Mouse (Mus musculus) gastrocnemius, postnatal 14 days (tissue): Measurements from ENCODE around the gene Gm8369. TPM values are rescaled to one million over a fixed set of nuclear protein-coding genes. Genes with fewer than 3 reads are reported as not detected.

ENCODE experiments used
- total RNA-seq, 2 experiments: library from RNA; stranded (reverse); gene quantifications; 2 replicates each; pipeline ENCODE4 v1.2.3; 2021

Gene Gm8369
- total RNA-seq, 2 experiments from 2014 or later: 0.29 TPM; not detected in 1

Other genes with a start within 250 kb of the Gm8369 start
- gene Ms4a1, start 219.7 kb upstream of the Gm8369 start, total RNA-seq: under 1 TPM in 1 of 2 experiments, not detected in 1; 0.10 TPM
- not detected for gene Ms4a5, start 202.1 kb upstream of the Gm8369 start, total RNA-seq
- under 1 TPM in 1 of 2 experiments, not detected in 1; 0.06 TPM for gene Ms4a14, start 171.5 kb upstream of the Gm8369 start, total RNA-seq
- 1 to 10 TPM in 1 of 2 experiments, under 1 TPM in 1; 0.82 to 1.3 TPM for gene Ms4a7, start 149.8 kb upstream of the Gm8369 start, total RNA-seq
- gene Ms4a4a, start 110.4 kb upstream of the Gm8369 start, total RNA-seq: 1 to 10 TPM; 4.5 to 7.7 TPM
- not detected for gene Ms4a4c, start 81.2 kb upstream of the Gm8369 start, total RNA-seq
- under 1 TPM in 1 of 2 experiments, not detected in 1; 0.20 TPM for gene Ms4a4b, start 42.4 kb upstream of the Gm8369 start, total RNA-seq
- 1 to 10 TPM; 3.9 to 6.8 TPM for gene Ms4a6c, start 16.6 kb upstream of the Gm8369 start, total RNA-seq
- 1 to 10 TPM; 1.6 to 5.5 TPM for gene Ms4a6b, start 30.6 kb downstream of the Gm8369 start, total RNA-seq
- gene Ms4a4d, start 50.9 kb downstream of the Gm8369 start, total RNA-seq: 1 to 10 TPM; 4.7 to 5.3 TPM
- gene Ms4a6d, start 118.9 kb downstream of the Gm8369 start, total RNA-seq: 1 to 10 TPM; 1.5 to 2.3 TPM
- gene Ms4a2, start 137.8 kb downstream of the Gm8369 start, total RNA-seq: under 1 TPM; 0.27 to 0.29 TPM
- not detected for gene Ms4a3, start 154.9 kb downstream of the Gm8369 start, total RNA-seq
- not detected for gene Oosp2, start 174.6 kb downstream of the Gm8369 start, total RNA-seq
- not detected for gene Oosp1, start 205.2 kb downstream of the Gm8369 start, total RNA-seq
- gene Oosp3, start 211.1 kb downstream of the Gm8369 start, total RNA-seq: not detected